In the genomic region with DNA sequence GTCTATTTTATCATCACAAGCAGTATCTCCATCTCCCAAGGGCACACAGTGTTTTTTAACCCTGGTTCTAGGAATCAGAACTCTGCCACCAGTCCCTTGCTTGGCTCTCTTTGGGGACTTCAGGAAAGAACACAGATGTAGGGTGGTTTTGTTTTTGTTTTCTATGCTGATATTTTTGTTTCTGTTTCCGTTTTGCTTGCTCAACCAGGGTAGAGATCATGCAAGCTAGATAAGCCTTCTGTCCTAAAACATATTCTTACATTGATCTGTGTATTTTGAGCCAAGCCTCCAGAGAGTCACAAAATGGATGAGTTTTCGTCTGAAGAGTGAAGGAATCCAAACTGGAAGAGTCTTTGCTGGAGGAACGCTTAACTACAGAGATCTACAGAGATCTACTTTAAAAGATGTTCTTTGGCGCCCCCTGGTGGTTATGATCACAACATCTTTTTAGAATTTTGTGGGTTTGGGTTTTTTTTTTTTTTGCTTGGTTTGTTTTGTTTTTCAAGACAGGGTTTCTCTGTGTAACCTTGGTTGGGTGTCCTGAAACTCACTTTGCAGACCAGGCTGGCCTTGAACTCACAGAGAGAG, we compare ENCODE assay signal across 8 mouse cellular contexts. TPM values are rescaled to one million over a fixed set of nuclear protein-coding genes. Genes with fewer than 3 reads are reported as not detected.
A peak's percentile ranks its signal among the peaks of the same experiment; 100 is the strongest.
DNase-seq lines count a peak whose midpoint lies in the region; ATAC-seq and TF ChIP-seq lines count a peak whose summit lies in the region.

No protein-coding gene starts in this region.

- no peaks in the 10 kb centered on the region for H3K36me3 ChIP-seq in thymus, adult 2 months (ENCODE audit: control insufficient read depth, insufficient read depth, low read length)
- H3K36me3 ChIP-seq in neural tube, embryonic 11.5 days (ENCODE audit: control insufficient read depth, insufficient read depth, low read length): no peaks in the 10 kb centered on the region

- no peak overlapping the region for H3K4me3 ChIP-seq in thymus, adult 2 months (ENCODE audit: control insufficient read depth, insufficient read depth, low read length)
- no peak overlapping the region for H3K4me3 ChIP-seq in neural tube, embryonic 11.5 days (ENCODE audit: low read depth, low read length)

- peaks cover 3% of the 10 kb centered on the region for H3K4me1 ChIP-seq in thymus, adult 2 months (replicated peaks; ENCODE audit: control insufficient read depth, insufficient read depth, low read length)
- no peaks in the 10 kb centered on the region for H3K4me1 ChIP-seq in neural tube, embryonic 11.5 days (ENCODE audit: control insufficient read depth, insufficient read depth, low read length)

- peak; percentile 62 to 68; a peak in 3 of 4 replicates for ATAC-seq in hematopoietic stem cell, adult 5-6 weeks (replicated peaks in 1 of 2; ENCODE audit: insufficient read depth in 1 of 2, low FRiP score in 2 of 2, low TSS enrichment in 1 of 2, low read depth in 1 of 2, poor library complexity in 2 of 2, severe bottlenecking in 2 of 2)
- ATAC-seq in neural tube, embryonic 11.5 days (ENCODE audit: insufficient read depth, low FRiP score, low TSS enrichment): no peak
- ATAC-seq in megakaryocyte-erythroid progenitor cell, adult 5-6 weeks (replicated peaks; ENCODE audit: low FRiP score, low TSS enrichment, poor library complexity, severe bottlenecking): no peak

- peak; percentile 66 for DNase-seq in thymus, adult 2 months
- DNase-seq in thymus, adult 18-20 months: no peak
- DNase-seq in adrenal gland, adult 18-20 months (ENCODE audit: low spot score in 2 of 2): peak; percentile 68 to 72
- peak; percentile 79 for DNase-seq in embryo, embryonic 10 days (ENCODE audit: low spot score)
- peak; percentile 75 for DNase-seq in liver
- DNase-seq in neural tube, embryonic 11.5 days (ENCODE audit: low spot score): peak; percentile 79

- H3K4me2 ChIP-seq in neural tube, embryonic 11.5 days (ENCODE audit: low read depth): no peak overlapping the region

- no peaks in the 10 kb centered on the region for H3K9me3 ChIP-seq in neural tube, embryonic 11.5 days (ENCODE audit: control insufficient read depth, low read length)

- WGBS in thymus, adult 2 months: 12% methylated on average over 4 of the region's 4 CpGs
- WGBS in neural tube, embryonic 11.5 days: 26% methylated on average over 4 of the region's 4 CpGs

- no peak overlapping the region for H3K27ac ChIP-seq in thymus, adult 2 months (ENCODE audit: control insufficient read depth, insufficient read depth, low read length)
- H3K27ac ChIP-seq in neural tube, embryonic 11.5 days (ENCODE audit: low read depth, low read length): no peak overlapping the region

- TF ChIP-seq POLR2A in thymus, adult 2 months (IDR thresholded peaks at IDR 0.05; ENCODE audit: control insufficient read depth, extremely low read depth, insufficient read depth, low read length, poor library complexity): no peak

- H3K9ac ChIP-seq in neural tube, embryonic 11.5 days (ENCODE audit: low read length): no peak overlapping the region

- no peak for TF ChIP-seq CTCF in thymus, adult 2 months (IDR thresholded peaks at IDR 0.05; ENCODE audit: borderline replicate concordance, control insufficient read depth, extremely low read depth, insufficient read depth, low read length, poor library complexity)

- H3K27me3 ChIP-seq in thymus, adult 2 months (ENCODE audit: control insufficient read depth, insufficient read depth, low read length): no peaks in the 10 kb centered on the region
- no peaks in the 10 kb centered on the region for H3K27me3 ChIP-seq in neural tube, embryonic 11.5 days (ENCODE audit: control insufficient read depth, insufficient read depth, low read length)

RNA-seq across cellular contexts. Expression of a gene that starts 8.9 kb away (rescaled TPM):
- polyA plus RNA-seq in thymus, adult 2 months (2012; rRNA removed): 114 and 127 TPM in 2 replicates
- total RNA-seq in adrenal gland, adult 18-20 months (2021): 10 to 100 TPM; 24.3 to 29.4 TPM
- 15.8 and 23.3 TPM in 2 replicates for total RNA-seq in hematopoietic stem cell, adult 5-6 weeks (2017)
- polyA plus RNA-seq in neural tube, embryonic 11.5 days (2014; fragmentation: Nextera tagmentation; extraction: Ambion mirVana): 23.8 and 24.8 TPM in 2 replicates
- total RNA-seq in megakaryocyte-erythroid progenitor cell, adult 5-6 weeks (2014; fragmentation: Nextera tagmentation): 21.2 and 23.5 TPM in 2 replicates
- total RNA-seq in megakaryocyte-erythroid progenitor cell, adult 5-6 weeks (2017): 2.5 and 3.7 TPM in 2 replicates

RNA-seq across cellular contexts. Expression of a gene that starts 35.8 kb away (rescaled TPM):
- 0.18 TPM in 1 of 2 replicates, not detected in the other for polyA plus RNA-seq in thymus, adult 2 months (2012; rRNA removed)
- total RNA-seq in adrenal gland, adult 18-20 months (2021): under 1 TPM; 0.23 to 0.51 TPM
- total RNA-seq in hematopoietic stem cell, adult 5-6 weeks (2017): 0.19 TPM in 1 of 2 replicates, not detected in the other
- polyA plus RNA-seq in neural tube, embryonic 11.5 days (2014; fragmentation: Nextera tagmentation; extraction: Ambion mirVana): 0.77 and 1.1 TPM in 2 replicates
- total RNA-seq in megakaryocyte-erythroid progenitor cell, adult 5-6 weeks (2014; fragmentation: Nextera tagmentation): not detected in 2 replicates
- not detected in 2 replicates for total RNA-seq in megakaryocyte-erythroid progenitor cell, adult 5-6 weeks (2017)

Comparison
In these comparisons a context has a peak if more than half of its experiments do, and no peak if none do; other contexts are left out.
1. DNase-seq: peak in thymus, adult 2 months (single experiment), adrenal gland, adult 18-20 months (2 of 2), embryo, embryonic 10 days (single experiment), liver (single experiment) and neural tube, embryonic 11.5 days (single experiment); none in thymus, adult 18-20 months (0 of 2).
2. ATAC-seq: peak in hematopoietic stem cell, adult 5-6 weeks (2 of 2); none in neural tube, embryonic 11.5 days (single experiment) and megakaryocyte-erythroid progenitor cell, adult 5-6 weeks (single experiment).